Mouse (Mus musculus) neural tube, embryonic 13.5 days (tissue): ENCODE data around the gene Dpp4. TPM values are rescaled to one million over a fixed set of nuclear protein-coding genes. Genes with fewer than 3 reads are reported as not detected.

ENCODE experiments used
- ATAC-seq: fragments of 200-750 bp; cut with Nextera tagmentation; 2 replicates; pipeline ENCODE4 v1.8.0; 2017; ENCODE audit warnings: low read depth, mild to moderate bottlenecking, moderate TSS enrichment, moderate library complexity
- H3K27ac ChIP-seq: fragments of 300-500 bp; sonication (generic); replicated peaks from 2 replicates; pipeline ENCODE4 v1.5.1; 2015; ENCODE audit warnings: moderate library complexity, mild to moderate bottlenecking, inconsistent platforms
- H3K27me3 ChIP-seq: fragments of 300-500 bp; sonication (generic); 2 replicates; pipeline ENCODE4 v1.6.1; 2015; ENCODE audit warnings: mild to moderate bottlenecking, inconsistent platforms
- H3K36me3 ChIP-seq: fragments of 300-500 bp; sonication (generic); 2 replicates; pipeline ENCODE4 v1.6.1; 2015; ENCODE audit warnings: mild to moderate bottlenecking, inconsistent platforms
- H3K4me1 ChIP-seq: fragments of 300-500 bp; sonication (generic); replicated peaks from 2 replicates; pipeline ENCODE4 v1.6.1; 2015; ENCODE audit warnings: inconsistent platforms
- H3K4me2 ChIP-seq: fragments of 300-500 bp; sonication (generic); 2 replicates; pipeline ENCODE4 v1.6.1; 2015; ENCODE audit warnings: inconsistent platforms, mild to moderate bottlenecking, moderate library complexity
- H3K4me3 ChIP-seq: fragments of 300-500 bp; sonication (generic); 2 replicates; pipeline ENCODE4 v1.5.1; 2015; ENCODE audit warnings: mild to moderate bottlenecking, inconsistent platforms
- H3K9ac ChIP-seq: fragments of 300-500 bp; sonication (generic); 2 replicates; pipeline ENCODE4 v1.6.1; 2015; ENCODE audit warnings: moderate library complexity, mild to moderate bottlenecking, inconsistent platforms
- H3K9me3 ChIP-seq: fragments of 300-500 bp; sonication (generic); 2 replicates; pipeline ENCODE4 v1.6.1; 2016; ENCODE audit warnings: inconsistent platforms
- WGBS: fragments of 180-500 bp; shearing (Covaris S2); methylation state at CpG from one replicate; pipeline ENCODE4 v1.1.7; 2015; 5-methylcytosine and 5-hydroxymethylcytosine counted together
- polyA plus RNA-seq: library from polyadenylated mRNA; unstranded; fragments of >200 nt; fragmentation: Nextera tagmentation; extraction: Ambion mirVana; gene quantifications from 2 replicates; pipeline ENCODE4 v1.2.1, GENCODE M21; 2015

Gene Dpp4
- polyA plus RNA-seq, 1 experiment from 2014 or later = 2.6 TPM

DNA sequence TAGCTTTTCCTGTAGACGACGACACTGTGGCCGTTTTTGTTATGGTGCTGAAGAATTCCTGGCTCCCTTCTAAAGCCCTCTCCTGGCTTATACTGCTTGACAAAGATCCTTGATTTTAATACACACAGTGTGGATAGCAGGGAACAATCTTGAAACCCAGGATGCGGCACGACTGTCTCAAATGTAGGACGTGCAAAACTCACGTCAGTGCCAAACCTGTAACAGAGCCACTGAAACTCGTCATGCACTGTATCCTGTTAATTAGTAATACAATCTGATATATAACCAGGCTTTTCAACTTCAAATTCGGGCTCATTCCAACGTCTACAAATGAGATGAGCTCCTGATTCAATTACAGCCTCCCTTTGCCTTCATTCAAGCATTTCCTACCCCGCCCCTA, 38.3 kb downstream of the Dpp4 start:
- no peak overlapping the region for H3K4me3 ChIP-seq
- no peak overlapping the region for H3K27ac ChIP-seq
- no peak overlapping the region for H3K4me2 ChIP-seq
- H3K27me3 ChIP-seq = no peaks in the 10 kb centered on the region
- no peaks in the 10 kb centered on the region for H3K4me1 ChIP-seq
- no peaks in the 10 kb centered on the region for H3K9me3 ChIP-seq
- no peaks in the 10 kb centered on the region for H3K36me3 ChIP-seq
- ATAC-seq = no peak
- H3K9ac ChIP-seq = no peak overlapping the region
- WGBS = 81% methylated on average over 11 of the region's 11 CpGs

DNA sequence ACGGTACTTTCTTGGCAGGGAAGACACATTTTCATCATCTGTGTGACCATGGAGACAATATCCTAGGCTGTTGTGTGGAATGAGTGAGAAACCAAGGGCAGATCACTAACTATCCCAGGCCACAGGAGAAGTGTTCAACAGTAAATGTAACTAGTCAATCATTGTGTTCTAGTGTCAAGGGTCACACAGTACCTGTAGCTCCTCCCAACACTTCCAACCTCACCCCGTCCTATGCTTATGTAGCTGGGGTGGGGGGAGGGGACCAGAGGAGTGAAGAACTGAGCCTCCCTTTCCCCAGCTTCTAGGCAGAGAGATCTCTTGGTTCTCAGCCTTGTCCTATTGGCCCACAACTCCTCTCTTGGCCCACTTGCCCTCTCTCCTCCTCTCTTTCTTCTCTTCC, 42.0 kb downstream of the Dpp4 start:
- no peak overlapping the region for H3K9ac ChIP-seq
- H3K4me1 ChIP-seq = no peaks in the 10 kb centered on the region
- ATAC-seq = no peak
- no peak overlapping the region for H3K27ac ChIP-seq
- no peaks in the 10 kb centered on the region for H3K27me3 ChIP-seq
- H3K4me2 ChIP-seq = no peak overlapping the region
- no peaks in the 10 kb centered on the region for H3K36me3 ChIP-seq
- no peak overlapping the region for H3K4me3 ChIP-seq
- H3K9me3 ChIP-seq = no peaks in the 10 kb centered on the region
- 73% methylated on average over 2 of the region's 2 CpGs for WGBS

DNA sequence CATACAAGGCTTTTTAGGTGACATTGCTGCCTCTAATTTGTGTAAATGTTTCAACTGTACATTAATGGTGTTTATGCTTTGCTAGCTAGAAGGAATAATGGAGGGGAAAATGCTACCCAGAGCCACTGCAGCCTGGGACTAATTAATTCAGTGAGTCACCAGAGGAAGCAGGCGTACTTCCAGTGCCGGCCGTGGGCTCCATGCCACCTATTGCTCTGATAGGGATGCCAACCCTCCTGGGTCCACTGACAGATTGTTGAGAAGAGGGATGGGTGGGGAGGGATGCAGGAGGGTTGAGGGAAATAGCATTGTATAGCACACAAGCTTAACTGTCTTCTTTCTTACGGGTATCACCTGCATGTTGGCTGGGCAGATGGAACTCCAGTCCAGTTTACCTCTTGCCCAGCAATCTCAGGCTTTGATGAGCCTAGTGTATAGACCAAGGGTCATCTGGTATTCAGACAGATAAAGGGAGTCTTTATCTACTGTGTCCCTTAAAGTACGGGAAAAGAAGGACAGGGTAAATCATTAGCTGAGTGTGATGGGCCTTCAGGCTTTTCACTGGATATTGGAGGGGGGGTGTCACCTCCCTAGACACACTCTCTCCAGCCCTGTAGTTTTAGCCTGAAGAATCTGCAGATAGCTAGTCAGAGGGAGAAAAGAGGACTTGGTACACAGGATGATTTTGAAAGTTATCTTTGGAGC, 43.5 kb downstream of the Dpp4 start:
- Histone ChIP-seq H3K27ac (no peak overlapping the region), H3K9ac (no peak overlapping the region), H3K4me2 (no peak overlapping the region), H3K4me3 (no peak overlapping the region), H3K9me3 (no peaks in the 10 kb centered on the region), H3K36me3 (no peaks in the 10 kb centered on the region), H3K4me1 (no peaks in the 10 kb centered on the region), H3K27me3 (no peaks in the 10 kb centered on the region)
- 68% methylated on average over 5 of the region's 5 CpGs for WGBS
- ATAC-seq = no peak

DNA sequence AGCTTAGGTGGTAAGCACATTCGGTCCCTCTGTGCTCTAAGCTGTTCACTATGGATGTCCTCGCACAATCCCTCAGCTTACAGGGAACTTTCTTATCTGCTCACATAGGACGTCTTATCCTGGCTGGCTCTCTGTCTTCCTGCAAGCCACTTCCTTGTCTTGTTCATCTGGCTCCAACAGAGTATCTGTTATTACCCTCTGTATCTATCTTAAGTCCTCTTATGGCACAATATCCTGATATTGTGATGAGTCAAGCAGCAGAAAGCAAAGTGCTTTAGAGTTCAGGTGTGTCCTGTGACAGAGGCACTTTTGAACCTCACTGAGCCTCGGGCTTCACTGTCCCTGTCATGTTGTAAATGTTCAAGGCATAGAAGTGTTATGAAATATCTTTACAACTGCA, 48.4 kb downstream of the Dpp4 start:
- Histone ChIP-seq H3K27me3 (no peaks in the 10 kb centered on the region), H3K9me3 (no peaks in the 10 kb centered on the region), H3K36me3 (no peaks in the 10 kb centered on the region), H3K9ac (no peak overlapping the region), H3K27ac (no peak overlapping the region), H3K4me1 (no peaks in the 10 kb centered on the region), H3K4me2 (no peak overlapping the region), H3K4me3 (no peak overlapping the region)
- ATAC-seq = no peak
- 95% methylated on average over 4 of the region's 4 CpGs for WGBS

DNA sequence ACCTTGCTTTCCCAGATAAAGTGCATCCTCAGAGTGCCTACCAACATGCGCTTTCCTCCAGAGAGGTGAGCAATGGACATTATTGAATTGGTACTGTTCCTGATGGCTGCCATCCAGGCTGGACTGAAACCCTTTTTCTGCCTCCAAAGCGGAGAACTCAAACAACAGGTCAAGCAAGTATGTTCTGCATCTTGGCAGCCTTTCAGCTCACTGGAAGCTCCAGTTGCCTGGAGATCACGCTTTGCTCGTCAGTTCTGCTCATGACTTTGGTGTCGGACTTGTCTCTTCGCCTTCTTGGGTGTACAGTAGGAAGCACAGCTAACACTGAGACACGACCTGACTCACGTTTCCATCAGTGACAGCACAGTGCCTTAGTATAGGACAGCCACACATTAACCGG, 49.8 kb downstream of the Dpp4 start:
- Histone ChIP-seq H3K4me2 (no peak overlapping the region), H3K9me3 (no peaks in the 10 kb centered on the region), H3K27ac (no peak overlapping the region), H3K36me3 (no peaks in the 10 kb centered on the region), H3K4me1 (no peaks in the 10 kb centered on the region), H3K27me3 (no peaks in the 10 kb centered on the region), H3K4me3 (no peak overlapping the region), H3K9ac (no peak overlapping the region)
- 90% methylated on average over 9 of the region's 9 CpGs for whole genome bisulfite sequencing
- ATAC-seq = no peak

DNA sequence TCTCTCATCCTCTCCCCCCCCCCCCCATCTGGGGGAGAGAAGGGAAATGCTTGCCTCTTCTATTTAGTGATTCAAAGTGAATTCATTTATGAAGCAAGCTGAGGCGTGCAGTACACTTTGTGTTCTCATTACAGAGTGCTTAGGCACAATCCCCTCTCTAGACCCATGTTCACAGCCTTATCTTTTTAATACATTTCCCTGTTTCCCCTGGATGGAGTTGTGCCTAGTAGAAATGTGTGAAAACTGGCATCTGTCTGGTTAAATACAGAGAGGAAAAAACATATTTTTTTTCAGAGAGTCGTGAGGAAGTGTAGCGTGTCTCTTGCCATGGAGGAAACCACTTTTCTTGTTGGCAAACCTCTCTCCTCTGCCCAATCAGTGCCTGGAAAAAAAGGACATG, 50.5 kb downstream of the Dpp4 start:
- WGBS = 84% methylated on average over 3 of the region's 3 CpGs
- H3K4me2 ChIP-seq = no peak overlapping the region
- no peaks in the 10 kb centered on the region for H3K36me3 ChIP-seq
- ATAC-seq = no peak
- no peaks in the 10 kb centered on the region for H3K27me3 ChIP-seq
- H3K4me1 ChIP-seq = no peaks in the 10 kb centered on the region
- H3K9ac ChIP-seq = no peak overlapping the region
- H3K9me3 ChIP-seq = no peaks in the 10 kb centered on the region
- no peak overlapping the region for H3K27ac ChIP-seq
- no peak overlapping the region for H3K4me3 ChIP-seq

DNA sequence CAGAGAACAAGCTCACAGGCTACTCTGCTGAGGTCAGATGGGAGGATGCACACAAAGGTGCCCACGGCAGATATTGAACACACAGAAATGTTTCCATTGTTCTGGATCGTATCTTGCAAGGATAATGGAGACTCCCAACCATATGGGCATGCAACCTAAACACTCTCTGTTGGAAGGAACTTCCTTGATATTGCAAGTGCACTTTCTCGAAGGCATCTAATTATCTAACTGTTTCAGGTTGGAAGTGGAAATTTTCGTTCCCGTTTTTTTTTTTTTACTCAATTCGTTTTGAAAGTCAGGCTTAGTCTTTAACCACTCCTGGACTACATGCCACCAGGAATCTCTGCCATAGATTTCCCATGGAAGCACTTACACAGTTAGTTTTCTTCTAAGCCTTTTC, 51.2 kb downstream of the Dpp4 start:
- Histone ChIP-seq H3K4me1 (no peaks in the 10 kb centered on the region; the same call in 1 of the 2 replicates), H3K27me3 (no peaks in the 10 kb centered on the region), H3K4me3 (no peak overlapping the region), H3K9me3 (no peaks in the 10 kb centered on the region), H3K36me3 (no peaks in the 10 kb centered on the region), H3K4me2 (no peak overlapping the region), H3K27ac (no peak overlapping the region), H3K9ac (no peak overlapping the region)
- WGBS = 88% methylated on average over 6 of the region's 6 CpGs
- ATAC-seq = no peak

DNA sequence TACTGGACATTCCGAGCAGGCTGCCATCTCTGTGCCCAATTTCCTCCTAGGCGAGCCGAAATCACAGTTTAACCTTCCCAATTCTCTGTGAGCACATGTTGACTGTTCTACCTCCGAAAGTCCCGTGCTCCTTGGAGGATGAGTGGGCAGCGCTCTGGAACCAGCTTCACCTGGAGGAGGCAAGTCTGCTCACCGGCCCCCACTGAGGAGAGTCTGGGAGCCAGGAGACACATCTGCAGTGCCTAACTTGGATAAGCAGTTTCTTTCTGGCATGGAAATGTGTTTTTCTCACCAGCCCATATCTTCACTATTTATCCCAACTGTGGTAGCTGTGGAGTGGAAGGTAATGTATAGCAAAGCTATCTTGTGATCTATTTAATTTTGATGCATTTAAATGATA, 54.8 kb downstream of the Dpp4 start:
- no peak overlapping the region for H3K27ac ChIP-seq
- H3K36me3 ChIP-seq = no peaks in the 10 kb centered on the region
- H3K9me3 ChIP-seq = no peaks in the 10 kb centered on the region
- H3K9ac ChIP-seq = no peak overlapping the region
- H3K27me3 ChIP-seq = no peaks in the 10 kb centered on the region
- ATAC-seq = no peak
- no peak overlapping the region for H3K4me3 ChIP-seq
- no peak overlapping the region for H3K4me2 ChIP-seq
- H3K4me1 ChIP-seq = no peaks in the 10 kb centered on the region; the same call in 1 of the 2 replicates
- 94% methylated on average over 7 of the region's 7 CpGs for WGBS

DNA sequence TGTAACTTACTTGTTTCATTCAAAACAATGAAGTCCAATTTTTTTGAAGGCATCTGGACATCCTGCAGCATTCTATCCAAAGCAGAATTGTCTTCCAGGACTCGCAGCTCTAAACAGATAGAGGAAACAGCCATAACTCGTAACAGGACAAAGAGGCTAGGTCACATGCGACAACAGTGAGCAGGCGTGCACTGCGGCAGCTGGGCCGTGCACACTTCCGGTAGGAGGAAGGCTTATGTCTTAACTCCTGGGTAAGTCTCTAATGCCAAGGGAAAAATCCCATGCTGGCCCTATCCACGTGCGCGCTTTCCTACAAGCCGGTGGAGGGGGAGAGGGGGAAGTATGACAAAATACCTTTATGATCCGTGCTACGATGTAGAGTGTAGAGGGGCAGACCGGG, 55.4 kb downstream of the Dpp4 start:
- H3K27me3 ChIP-seq = no peaks in the 10 kb centered on the region
- no peaks in the 10 kb centered on the region for H3K36me3 ChIP-seq
- no peak for ATAC-seq
- no peaks in the 10 kb centered on the region for H3K9me3 ChIP-seq
- H3K27ac ChIP-seq = no peak overlapping the region
- no peak overlapping the region for H3K4me3 ChIP-seq
- WGBS = 77% methylated on average over 14 of the region's 14 CpGs
- H3K4me1 ChIP-seq = no peaks in the 10 kb centered on the region; the same call in 1 of the 2 replicates
- no peak overlapping the region for H3K4me2 ChIP-seq
- H3K9ac ChIP-seq = no peak overlapping the region

DNA sequence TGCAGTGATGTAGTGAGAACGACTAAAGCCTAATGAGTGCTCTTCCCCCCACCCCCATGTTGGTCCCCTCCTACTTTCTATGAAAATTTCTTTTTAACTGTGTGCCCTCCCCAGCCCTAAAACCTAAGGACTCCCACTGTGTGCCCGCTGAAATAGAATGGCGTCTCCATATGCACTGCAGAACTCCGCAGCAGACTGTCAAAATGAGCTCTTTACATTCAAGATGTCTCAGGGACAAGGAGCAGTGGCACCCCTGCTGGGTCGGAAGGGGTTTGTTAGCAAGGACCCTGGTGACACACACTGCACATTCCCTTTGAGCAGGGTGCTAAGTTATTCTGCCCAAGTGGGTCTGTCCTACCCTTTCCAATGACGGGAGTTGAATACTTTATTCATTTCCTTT, 56.3 kb downstream of the Dpp4 start:
- Histone ChIP-seq H3K9ac (no peak overlapping the region), H3K4me2 (no peak overlapping the region), H3K27ac (no peak overlapping the region), H3K27me3 (no peaks in the 10 kb centered on the region), H3K36me3 (no peaks in the 10 kb centered on the region), H3K9me3 (no peaks in the 10 kb centered on the region), H3K4me1 (no peaks in the 10 kb centered on the region; the same call in 1 of the 2 replicates), H3K4me3 (no peak overlapping the region)
- no peak for ATAC-seq
- WGBS = 46% methylated on average over 6 of the region's 6 CpGs

DNA sequence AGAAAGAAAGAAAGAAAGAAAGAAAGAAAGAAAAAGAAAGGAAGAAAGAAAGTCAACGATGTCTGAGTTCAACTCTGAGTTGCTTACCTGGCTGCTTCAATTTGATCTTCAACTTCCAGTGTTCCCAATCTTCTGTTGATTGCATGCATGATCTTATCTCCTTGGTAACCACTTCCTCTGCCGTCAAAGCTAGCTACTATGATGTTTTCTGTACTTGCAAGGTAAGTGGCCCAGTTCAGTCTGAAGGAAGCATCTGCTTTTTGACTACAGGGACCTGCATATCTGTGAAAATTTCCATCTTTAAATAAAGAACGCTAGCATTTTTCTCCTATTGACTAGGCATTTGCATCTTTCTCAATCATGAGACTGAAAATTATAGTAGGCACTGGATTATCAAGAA, 60.0 kb downstream of the Dpp4 start:
- ATAC-seq = no peak

DNA sequence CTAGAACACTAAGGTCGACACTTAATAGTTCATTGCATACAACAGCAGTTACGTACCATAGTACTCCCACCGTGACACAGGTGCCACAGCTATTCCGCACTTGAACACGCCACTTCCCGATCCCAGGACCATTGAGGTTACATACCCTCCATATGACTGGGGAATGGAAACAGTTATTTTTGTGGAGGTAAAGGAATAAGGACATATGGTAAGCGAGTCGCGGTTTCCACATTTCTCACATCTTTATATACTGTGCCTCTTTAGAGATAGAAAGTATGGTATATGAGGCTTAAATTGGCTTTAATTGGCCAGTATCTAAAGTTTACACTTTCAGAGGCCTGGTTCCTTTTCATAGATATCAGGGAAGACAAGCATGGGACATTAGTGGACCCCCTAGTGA, 64.3 kb downstream of the Dpp4 start:
- H3K27me3 ChIP-seq = no peaks in the 10 kb centered on the region
- no peak overlapping the region for H3K4me2 ChIP-seq
- no peak overlapping the region for H3K27ac ChIP-seq
- no peak overlapping the region for H3K9ac ChIP-seq
- H3K4me1 ChIP-seq = no peaks in the 10 kb centered on the region
- 91% methylated on average over 9 of the region's 9 CpGs for WGBS
- no peak overlapping the region for H3K4me3 ChIP-seq
- H3K36me3 ChIP-seq = no peaks in the 10 kb centered on the region
- no peaks in the 10 kb centered on the region for H3K9me3 ChIP-seq
- ATAC-seq = no peak

More for the DNA sequence above, 60.0 kb downstream of the Dpp4 start:
- Histone ChIP-seq H3K27me3 (no peaks in the 10 kb centered on the region), H3K36me3 (no peaks in the 10 kb centered on the region), H3K27ac (no peak overlapping the region), H3K9me3 (no peaks in the 10 kb centered on the region), H3K9ac (no peak overlapping the region), H3K4me3 (no peak overlapping the region), H3K4me1 (no peaks in the 10 kb centered on the region; the same call in 1 of the 2 replicates), H3K4me2 (no peak overlapping the region)
- WGBS = 89% methylated on average over 3 of the region's 3 CpGs

DNA sequence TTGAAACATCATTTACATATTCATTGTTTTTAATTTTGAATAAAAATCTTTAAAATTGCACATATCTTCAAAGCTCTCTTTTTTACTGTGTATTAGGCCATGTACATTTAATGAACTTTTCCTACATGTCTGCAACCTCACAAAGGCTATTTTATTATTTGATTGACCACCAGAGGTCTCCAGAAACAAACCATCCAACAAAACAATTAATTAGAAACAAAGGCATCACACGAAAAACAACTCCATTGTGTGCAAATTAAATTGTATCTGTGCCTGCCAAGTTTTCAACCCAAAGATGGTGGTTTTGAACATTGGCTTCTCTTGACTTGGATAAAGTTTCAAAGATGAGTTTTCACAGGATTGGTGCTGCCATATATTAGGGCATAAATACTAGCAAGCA, 65.3 kb downstream of the Dpp4 start:
- WGBS = 19% methylated on average over 1 of the region's 1 CpGs
- Histone ChIP-seq H3K4me1 (peaks cover 2% of the 10 kb centered on the region; the same call in 1 of the 2 replicates), H3K4me3 (no peak overlapping the region), H3K9me3 (no peaks in the 10 kb centered on the region), H3K36me3 (no peaks in the 10 kb centered on the region), H3K27ac (no peak overlapping the region), H3K4me2 (no peak overlapping the region), H3K27me3 (no peaks in the 10 kb centered on the region), H3K9ac (no peak overlapping the region)
- no peak for ATAC-seq
